Mouse (Mus musculus): ENCODE measurements around the gene Rdh1. TPM values are rescaled to one million over a fixed set of nuclear protein-coding genes. Genes with fewer than 3 reads are reported as not detected.

Gene Rdh1
- total RNA-seq, 2 experiments from 2014 or later = 0.05 to 0.08 TPM

Other genes starting within 250 kb of the Rdh1 start
- 10 to 100 TPM; 11.4 to 15.1 TPM for gene Ndufa4l2, start 244.8 kb upstream of the Rdh1 start, total RNA-seq (2021)
- 10 to 100 TPM; 24.9 to 26.6 TPM for gene Shmt2, start 237.3 kb upstream of the Rdh1 start, total RNA-seq (2021)
- under 1 TPM; 0.26 to 0.32 TPM for gene Nxph4, start 225.2 kb upstream of the Rdh1 start, total RNA-seq (2021)
- gene Lrp1, start 138.6 kb upstream of the Rdh1 start, total RNA-seq (2021) = 10 to 100 TPM; 58.1 to 64.3 TPM
- 10 to 100 TPM; 16.5 to 21.8 TPM for gene Stat6, start 116.7 kb upstream of the Rdh1 start, total RNA-seq (2021)
- 1 to 10 TPM; 1.7 to 2.5 TPM for gene Nemp1, start 92.8 kb upstream of the Rdh1 start, total RNA-seq (2021)
- 1 to 10 TPM; 2.5 to 4.7 TPM for gene Nab2, start 91.2 kb upstream of the Rdh1 start, total RNA-seq (2021)
- under 1 TPM; 0.10 to 0.21 TPM for gene Myo1a, start 54.6 kb upstream of the Rdh1 start, total RNA-seq (2021)
- not detected for gene Tac2, start 35.2 kb upstream of the Rdh1 start, total RNA-seq (2021)
- gene Zbtb39, start 20.2 kb upstream of the Rdh1 start, total RNA-seq (2021) = 1 to 10 TPM; 4.8 to 5.3 TPM
- gene Gpr182, start 8.0 kb upstream of the Rdh1 start, total RNA-seq (2021) = under 1 TPM; 0.20 to 0.62 TPM
- gene Rdh16f1, start 66 bp downstream of the Rdh1 start, total RNA-seq (2021) = not detected
- under 1 TPM; 0.31 to 0.40 TPM for gene Rdh9, start 16.7 kb downstream of the Rdh1 start, total RNA-seq (2021)
- gene Rdh16, start 41.4 kb downstream of the Rdh1 start, total RNA-seq (2021) = not detected
- gene Rdh19, start 90.2 kb downstream of the Rdh1 start, total RNA-seq (2021) = not detected
- not detected for gene Rdh16f2, start 106.8 kb downstream of the Rdh1 start, total RNA-seq (2021)
- gene Rdh7, start 129.1 kb downstream of the Rdh1 start, total RNA-seq (2021) = not detected
- gene Sdr9c7, start 138.8 kb downstream of the Rdh1 start, total RNA-seq (2021) = not detected
- gene Hsd17b6, start 247.9 kb downstream of the Rdh1 start, total RNA-seq (2021) = not detected